Mouse (Mus musculus): Measurements from ENCODE around the gene Nckap5l. TPM values are rescaled to one million over a fixed set of nuclear protein-coding genes. Genes with fewer than 3 reads are reported as not detected.

Nckap5l gene
- polyA plus RNA-seq, 1 experiment from 2014 or later, result 6.0 TPM

DNA sequence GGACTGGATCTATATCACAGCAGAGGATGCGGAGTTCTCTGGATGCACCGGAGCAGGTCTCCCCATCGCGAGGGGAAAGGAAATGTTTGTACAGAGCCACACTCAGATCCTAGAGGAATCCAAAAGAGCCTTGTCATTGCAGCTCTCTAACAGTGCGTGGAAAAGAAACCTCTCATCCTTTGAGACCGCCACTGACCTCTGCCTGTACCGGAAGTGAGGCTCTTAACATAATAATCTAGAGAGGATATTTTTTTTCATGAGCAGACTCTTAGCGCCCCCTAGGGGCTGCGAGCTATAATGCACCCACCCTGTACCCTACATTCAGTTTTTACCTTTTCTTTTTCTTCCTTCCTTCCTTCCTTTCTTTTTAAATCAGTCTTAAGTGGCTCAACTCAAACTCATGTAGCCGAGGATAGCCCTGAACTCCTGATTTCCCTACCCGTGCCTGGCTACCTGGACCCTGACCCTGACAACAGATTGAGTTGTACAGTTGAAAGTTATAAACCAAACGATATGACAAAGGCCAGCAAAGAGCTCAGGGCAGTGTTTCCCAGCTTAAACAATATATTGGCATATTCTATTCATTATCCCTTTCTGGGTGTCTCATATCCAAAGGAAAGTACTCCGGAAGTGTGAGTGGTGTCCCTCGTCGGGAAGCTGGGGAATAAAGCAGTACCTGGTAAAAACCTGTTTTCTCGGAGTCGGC is 13.6 kb upstream of the Nckap5l start:
- H3K9ac ChIP-seq (replicated peaks; ENCODE audit: low read depth), result no peak overlapping the region
- peak; percentile 20; the same call in 1 of the 2 replicates for ATAC-seq
- H3K36me3 ChIP-seq (ENCODE audit: insufficient read depth, low read length), result no peaks in the 10 kb centered on the region
- no peaks in the 10 kb centered on the region for H3K9me3 ChIP-seq (ENCODE audit: low read length)
- peaks cover 4% of the 10 kb centered on the region; the same call in 1 of the 2 replicates for H3K4me1 ChIP-seq (ENCODE audit: insufficient read depth, low read depth, low read length)
- TF ChIP-seq EP300 (IDR thresholded peaks at IDR 0.05) (peak; percentile 34; the same call in 1 of the 2 replicates), CTCF (IDR thresholded peaks at IDR 0.05) (peak; percentile 83)
- 49% methylated on average over 17 of the region's 17 CpGs for WGBS
- no peak overlapping the region for H3K4me3 ChIP-seq (ENCODE audit: low read depth, low read length)
- peak overlapping the region; percentile 20; the same call in 1 of the 2 replicates for H3K4me2 ChIP-seq (replicated peaks; ENCODE audit: low read depth, low read length)
- no peaks in the 10 kb centered on the region for H3K27me3 ChIP-seq (replicated peaks; ENCODE audit: insufficient read depth, low read length)
- no peak overlapping the region for H3K27ac ChIP-seq (ENCODE audit: low read length)
- peak; percentile 85 for DNase-seq (ENCODE audit: low spot score)

- no peak for TF ChIP-seq CTCF (IDR thresholded peaks at IDR 0.05)
- no peak for TF ChIP-seq EP300 (IDR thresholded peaks at IDR 0.05)
- DNase-seq (ENCODE audit: low spot score), result no peak
- no peak for ATAC-seq
- no peak overlapping the region for H3K9ac ChIP-seq (replicated peaks; ENCODE audit: low read depth)
- H3K9me3 ChIP-seq (ENCODE audit: low read length), result no peaks in the 10 kb centered on the region
- H3K27ac ChIP-seq (ENCODE audit: low read length), result no peak overlapping the region
- H3K27me3 ChIP-seq (replicated peaks; ENCODE audit: insufficient read depth, low read length), result no peaks in the 10 kb centered on the region
- H3K4me2 ChIP-seq (replicated peaks; ENCODE audit: low read depth, low read length), result no peak overlapping the region
- peaks cover 4% of the 10 kb centered on the region; the same call in 1 of the 2 replicates for H3K4me1 ChIP-seq (ENCODE audit: insufficient read depth, low read depth, low read length)
- H3K36me3 ChIP-seq (ENCODE audit: insufficient read depth, low read length), result no peaks in the 10 kb centered on the region
- H3K4me3 ChIP-seq (ENCODE audit: low read depth, low read length), result no peak overlapping the region
- WGBS, result 83% methylated on average over 31 of the region's 31 CpGs
Measured at GRCm38 (mm10) chr15:99470224-99470761, 12.7 kb upstream of the Nckap5l start.

GRCm38 (mm10) chr15:99469736-99470135 is 12.2 kb upstream of the Nckap5l start:
- Histone ChIP-seq H3K27ac (ENCODE audit: low read length) (no peak overlapping the region), H3K9ac (replicated peaks; ENCODE audit: low read depth) (no peak overlapping the region), H3K36me3 (ENCODE audit: insufficient read depth, low read length) (no peaks in the 10 kb centered on the region), H3K4me3 (ENCODE audit: low read depth, low read length) (no peak overlapping the region), H3K9me3 (ENCODE audit: low read length) (no peaks in the 10 kb centered on the region), H3K4me1 (ENCODE audit: insufficient read depth, low read depth, low read length) (peaks cover 4% of the 10 kb centered on the region; the same call in 1 of the 2 replicates), H3K27me3 (replicated peaks; ENCODE audit: insufficient read depth, low read length) (no peaks in the 10 kb centered on the region), H3K4me2 (replicated peaks; ENCODE audit: low read depth, low read length) (no peak overlapping the region)
- TF ChIP-seq CTCF (IDR thresholded peaks at IDR 0.05) (no peak), EP300 (IDR thresholded peaks at IDR 0.05) (no peak)
- no peak for ATAC-seq
- WGBS, result 76% methylated on average over 4 of the region's 4 CpGs
- DNase-seq (ENCODE audit: low spot score), result no peak

DNA sequence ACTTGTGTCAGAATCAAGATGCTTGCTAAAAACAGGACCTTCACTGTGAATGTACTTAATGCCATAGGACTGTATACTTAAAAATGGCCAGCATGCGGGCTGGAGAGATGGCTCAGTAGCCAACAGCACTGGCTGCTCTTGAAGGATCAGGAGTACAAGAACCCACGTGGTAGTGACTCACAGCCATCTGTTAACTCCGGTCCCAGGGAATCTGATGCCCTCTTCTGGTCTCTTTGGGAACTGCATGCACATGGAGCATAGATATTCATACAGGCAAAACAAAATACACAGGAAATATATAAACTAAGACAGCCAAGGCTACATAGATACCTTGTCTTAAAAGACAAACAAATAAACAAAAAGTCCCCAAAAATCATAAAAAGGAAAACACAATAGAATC is 11.5 kb upstream of the Nckap5l start:
- no peak overlapping the region for H3K4me2 ChIP-seq (replicated peaks; ENCODE audit: low read depth, low read length)
- no peak overlapping the region for H3K4me3 ChIP-seq (ENCODE audit: low read depth, low read length)
- H3K36me3 ChIP-seq (ENCODE audit: insufficient read depth, low read length), result no peaks in the 10 kb centered on the region
- 32% methylated on average over 3 of the region's 3 CpGs for WGBS
- TF ChIP-seq CTCF (IDR thresholded peaks at IDR 0.05) (peak; percentile 94), EP300 (IDR thresholded peaks at IDR 0.05) (peak; percentile 47)
- DNase-seq (ENCODE audit: low spot score), result peak; percentile 93
- H3K27ac ChIP-seq (ENCODE audit: low read length), result no peak overlapping the region
- ATAC-seq, result peak; percentile 62
- peaks cover 4% of the 10 kb centered on the region; the same call in 1 of the 2 replicates for H3K4me1 ChIP-seq (ENCODE audit: insufficient read depth, low read depth, low read length)
- H3K27me3 ChIP-seq (replicated peaks; ENCODE audit: insufficient read depth, low read length), result no peaks in the 10 kb centered on the region
- H3K9ac ChIP-seq (replicated peaks; ENCODE audit: low read depth), result no peak overlapping the region
- no peaks in the 10 kb centered on the region for H3K9me3 ChIP-seq (ENCODE audit: low read length)

DNA sequence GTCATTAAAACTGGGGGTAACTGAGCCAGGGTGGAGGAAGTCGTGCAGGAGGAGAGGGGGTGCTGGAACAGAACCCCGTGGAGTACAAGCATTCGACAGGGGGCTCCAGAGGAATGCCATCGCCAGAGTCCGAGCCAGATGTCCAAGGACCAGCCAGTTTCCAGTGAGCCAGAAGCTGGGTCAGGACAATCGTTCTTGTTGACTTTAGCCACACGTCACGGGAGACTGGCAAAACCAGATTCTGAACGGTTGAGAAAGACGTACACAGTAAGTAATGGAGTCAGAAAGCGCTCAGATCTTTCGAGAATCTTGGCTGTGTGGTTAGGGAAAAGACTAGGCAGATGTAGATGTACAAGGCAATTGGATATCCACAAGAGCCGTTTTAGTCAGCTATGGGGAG is 5.6 kb upstream of the Nckap5l start:
- Histone ChIP-seq H3K27me3 (replicated peaks; ENCODE audit: insufficient read depth, low read length) (no peaks in the 10 kb centered on the region), H3K4me1 (ENCODE audit: insufficient read depth, low read depth, low read length) (no peaks in the 10 kb centered on the region), H3K9ac (replicated peaks; ENCODE audit: low read depth) (no peak overlapping the region), H3K9me3 (ENCODE audit: low read length) (no peaks in the 10 kb centered on the region), H3K4me3 (ENCODE audit: low read depth, low read length) (no peak overlapping the region), H3K27ac (ENCODE audit: low read length) (peak overlapping the region; percentile 43; the same call in 1 of the 2 replicates), H3K4me2 (replicated peaks; ENCODE audit: low read depth, low read length) (peak overlapping the region; percentile 25; the same call in 1 of the 2 replicates), H3K36me3 (ENCODE audit: insufficient read depth, low read length) (no peaks in the 10 kb centered on the region)
- 40% methylated on average over 13 of the region's 13 CpGs for WGBS
- DNase-seq (ENCODE audit: low spot score), result peak; percentile 79
- ATAC-seq, result peak; percentile 76
- TF ChIP-seq EP300 (IDR thresholded peaks at IDR 0.05) (no peak), CTCF (IDR thresholded peaks at IDR 0.05) (no peak)

- no peaks in the 10 kb centered on the region for H3K9me3 ChIP-seq (ENCODE audit: low read length)
- no peaks in the 10 kb centered on the region for H3K36me3 ChIP-seq (ENCODE audit: insufficient read depth, low read length)
- H3K27ac ChIP-seq (ENCODE audit: low read length), result peak overlapping the region; percentile 89
- peak overlapping the region; percentile 76 for H3K4me3 ChIP-seq (ENCODE audit: low read depth, low read length)
- under 1% methylated on average over 29 of the region's 43 CpGs for WGBS
- ATAC-seq (peak; percentile 48), DNase-seq (ENCODE audit: low spot score) (peak; percentile 76)
- H3K4me1 ChIP-seq (ENCODE audit: insufficient read depth, low read depth, low read length), result peaks cover 8% of the 10 kb centered on the region; the same call in 1 of the 2 replicates
- H3K4me2 ChIP-seq (replicated peaks; ENCODE audit: low read depth, low read length), result peak overlapping the region; percentile 90
- H3K9ac ChIP-seq (replicated peaks; ENCODE audit: low read depth), result peak overlapping the region; percentile 58
- H3K27me3 ChIP-seq (replicated peaks; ENCODE audit: insufficient read depth, low read length), result no peaks in the 10 kb centered on the region
- no peak for TF ChIP-seq CTCF (IDR thresholded peaks at IDR 0.05)
- no peak for TF ChIP-seq EP300 (IDR thresholded peaks at IDR 0.05)
Measured at GRCm38 (mm10) chr15:99456963-99457605, 464 bp downstream of the Nckap5l start.
